Mouse (Mus musculus): ENCODE data around the gene Slc35f5. TPM values are rescaled to one million over a fixed set of nuclear protein-coding genes. Genes with fewer than 3 reads are reported as not detected.

Slc35f5 gene
- total RNA-seq, 4 experiments from 2014 or later = 22.7 to 34.2 (median 28.1) TPM

GRCm38 (mm10) chr1:125574219-125574618 lies 13.8 kb downstream of the Slc35f5 start:
- DNase-seq (ENCODE audit: low spot score in 2 of 2) = no peak

- DNase-seq (ENCODE audit: low spot score in 2 of 2) = no peak
Observed at GRCm38 (mm10) chr1:125575458-125576114, 15.2 kb downstream of the Slc35f5 start.

- DNase-seq (ENCODE audit: low spot score in 2 of 2) = no peak
Observed at GRCm38 (mm10) chr1:125576965-125577364, 16.6 kb downstream of the Slc35f5 start.

- DNase-seq (ENCODE audit: low spot score in 2 of 2) = no peak
Observed at GRCm38 (mm10) chr1:125578091-125578490, 17.7 kb downstream of the Slc35f5 start.

- no peak for DNase-seq (ENCODE audit: low spot score in 2 of 2)
Observed at GRCm38 (mm10) chr1:125581134-125581533, 20.7 kb downstream of the Slc35f5 start.

GRCm38 (mm10) chr1:125603620-125604019 lies 43.2 kb downstream of the Slc35f5 start:
- no peak for DNase-seq (ENCODE audit: low spot score in 2 of 2)

- DNase-seq (ENCODE audit: low spot score in 2 of 2) = peak; percentile 38 to 50
Observed at GRCm38 (mm10) chr1:125607087-125607803, 46.9 kb downstream of the Slc35f5 start.

- DNase-seq (ENCODE audit: low spot score in 2 of 2) = no peak
Observed at GRCm38 (mm10) chr1:125624376-125625076, 64.1 kb downstream of the Slc35f5 start.

- peak; percentile 18 to 32 for DNase-seq (ENCODE audit: low spot score in 2 of 2)
Observed at GRCm38 (mm10) chr1:125639501-125640253, 79.3 kb downstream of the Slc35f5 start.

- no peak for DNase-seq (ENCODE audit: low spot score in 2 of 2)
Observed at GRCm38 (mm10) chr1:125643643-125644042, 83.2 kb downstream of the Slc35f5 start.

Other genes with a start within 250 kb of the Slc35f5 start
- gene Actr3, start 124.9 kb upstream of the Slc35f5 start, total RNA-seq (2022) = 10 to 100 TPM; 30.0 to 44.0 (median 41.9) TPM
- gene Gpr39, start 116.4 kb downstream of the Slc35f5 start, total RNA-seq (2022) = not detected